In genomic region chr2:104299912-104300311, GRCm38 (mm10) we compare ENCODE assay signal across 21 mouse cellular contexts.
DNase-seq lines count a peak whose midpoint lies in the region; ATAC-seq and TF ChIP-seq lines count a peak whose summit lies in the region.
"Had no signal": no experiment of that assay in that cellular context is flagged by ENCODE, and none has a peak within 500 bp of the region (broad histone marks: within the 10 kb centered on the region; RNA-seq: fewer than 3 reads in every experiment).

No protein-coding gene starts in this region.

- H3K4me2 ChIP-seq in hindbrain, embryonic 13.5 days = no peak overlapping the region
- H3K4me2 ChIP-seq: embryonic facial prominence, embryonic 12.5 days; forebrain, embryonic 13.5 days; forebrain, embryonic 15.5 days had no signal

- no peaks in the 10 kb centered on the region for H3K27me3 ChIP-seq in hindbrain, embryonic 13.5 days
- H3K27me3 ChIP-seq: CH12.LX; embryonic facial prominence, embryonic 12.5 days; forebrain, embryonic 13.5 days; forebrain, embryonic 15.5 days; Patski had no signal

- no peak for TF ChIP-seq CTCF in left cerebral cortex, adult 2 months (IDR thresholded peaks at IDR 0.05)

- no peaks in the 10 kb centered on the region for H3K36me3 ChIP-seq in hindbrain, embryonic 13.5 days
- H3K36me3 ChIP-seq: embryonic facial prominence, embryonic 10.5 days; embryonic facial prominence, embryonic 12.5 days; forebrain, embryonic 15.5 days; G1E had no signal

- peak overlapping the region; percentile 63; the same call in 1 of the 2 replicates for H3K27ac ChIP-seq in left cerebral cortex, adult 2 months
- no peak overlapping the region for H3K27ac ChIP-seq in hindbrain, embryonic 13.5 days
- H3K27ac ChIP-seq: embryonic facial prominence, embryonic 10.5 days; embryonic facial prominence, embryonic 12.5 days; forebrain, embryonic 13.5 days; forebrain, embryonic 15.5 days had no signal

- no peaks in the 10 kb centered on the region; the same call in 1 of the 2 replicates for H3K4me1 ChIP-seq in hindbrain, embryonic 13.5 days (replicated peaks)
- H3K4me1 ChIP-seq: embryonic facial prominence, embryonic 10.5 days; embryonic facial prominence, embryonic 12.5 days; forebrain, embryonic 13.5 days; forebrain, embryonic 15.5 days had no signal

- 54% methylated on average over 1 of the region's 1 CpGs for WGBS in hindbrain, embryonic 13.5 days

- no peak overlapping the region for H3K4me3 ChIP-seq in left cerebral cortex, adult 2 months
- no peak overlapping the region for H3K4me3 ChIP-seq in hindbrain, embryonic 13.5 days
- H3K4me3 ChIP-seq: embryonic facial prominence, embryonic 10.5 days; embryonic facial prominence, embryonic 12.5 days; forebrain, embryonic 13.5 days; forebrain, embryonic 15.5 days had no signal

- DNase-seq in frontal cortex, postnatal 25 days (ENCODE audit: low spot score in 2 of 2) = no peak
- DNase-seq in left cerebral cortex, adult 2 months (ENCODE audit: extremely low spot score in 1 of 2, low spot score in 2 of 2) = no peak
- no peak for DNase-seq in left cerebral cortex, adult 9 months (ENCODE audit: low spot score in 2 of 2)
- DNase-seq in brain, adult 2 months (ENCODE audit: low read depth, low spot score) = peak; percentile 86
- DNase-seq: adrenal gland, adult 8-10 months; cerebellum, adult 11 months; cerebellum, adult 18-20 months; cerebellum, adult 8-10 months; cerebellum, postnatal 25 days; forebrain, postnatal 0 days had no signal

- H3K9ac ChIP-seq in hindbrain, embryonic 13.5 days = no peak overlapping the region
- H3K9ac ChIP-seq: embryonic facial prominence, embryonic 12.5 days; forebrain, embryonic 13.5 days; forebrain, embryonic 15.5 days; forebrain, postnatal 0 days had no signal

- H3K9me3 ChIP-seq in hindbrain, embryonic 13.5 days = no peaks in the 10 kb centered on the region
- H3K9me3 ChIP-seq: embryonic facial prominence, embryonic 10.5 days; embryonic facial prominence, embryonic 12.5 days; forebrain, embryonic 13.5 days; forebrain, embryonic 15.5 days; G1E had no signal

- peak; percentile 87 for ATAC-seq in frontal cortex, adult (ENCODE audit: low TSS enrichment)
- no peak for ATAC-seq in hindbrain, embryonic 13.5 days (ENCODE audit: low FRiP score)
- ATAC-seq: activated CD4-positive, CD25-positive, alpha-beta regulatory T cell, adult 4 months; CD4-positive, CD25-positive, alpha-beta regulatory T cell, adult 4 months; forebrain, embryonic 13.5 days; forebrain, embryonic 15.5 days; forebrain, postnatal 0 days; Patski had no signal

- intact Hi-C loops in left cerebral cortex, adult 2 months (cut with DNase I) = no loop called here
